In the genomic region with DNA sequence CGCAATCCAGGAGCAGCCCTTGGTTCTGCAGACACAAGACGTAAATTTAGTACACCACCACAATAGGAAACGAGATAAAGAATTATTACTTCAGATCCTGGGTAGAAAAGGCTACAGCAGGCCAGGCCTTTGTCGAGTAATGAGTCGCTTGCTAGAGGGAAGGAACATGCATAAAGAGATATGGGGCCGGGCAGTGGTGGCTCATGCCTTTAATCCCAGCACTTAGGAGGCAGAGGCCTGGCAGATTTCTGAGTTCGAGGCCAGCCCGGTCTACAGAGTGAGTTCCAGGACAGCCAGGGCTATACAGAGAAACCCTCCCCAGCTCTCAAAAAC, we compare ENCODE assay signal across 8 mouse cellular contexts. TPM values are rescaled to one million over a fixed set of nuclear protein-coding genes. Genes with fewer than 3 reads are reported as not detected.
A peak's percentile ranks its signal among the peaks of the same experiment; 100 is the strongest.
DNase-seq lines count a peak whose midpoint lies in the region; ATAC-seq and TF ChIP-seq lines count a peak whose summit lies in the region.

No protein-coding gene starts in this region.

- ATAC-seq in lung, embryonic 15.5 days (ENCODE audit: borderline replicate concordance, extremely low read depth, low FRiP score, low TSS enrichment): 0 out of 2 replicates have a peak, but pooled peaks have one; percentile 3
- peak; percentile 27 for ATAC-seq in erythroid progenitor cell, adult 5-6 weeks (replicated peaks; ENCODE audit: low FRiP score, poor library complexity, severe bottlenecking)
- ATAC-seq in limb, embryonic 12.5 days (ENCODE audit: insufficient number of reproducible peaks, insufficient read depth, low FRiP score, low TSS enrichment, low read depth): no peak

- TF ChIP-seq POLR2A in olfactory bulb, adult 2 months (IDR thresholded peaks at IDR 0.05; ENCODE audit: insufficient read depth, low read depth, low read length): no peak
- TF ChIP-seq POLR2A in thymus, adult 2 months (IDR thresholded peaks at IDR 0.05; ENCODE audit: control insufficient read depth, extremely low read depth, insufficient read depth, low read length, poor library complexity): no peak

- TF ChIP-seq CTCF in olfactory bulb, adult 2 months (IDR thresholded peaks at IDR 0.05; ENCODE audit: insufficient read depth, low read depth, low read length): no peak
- no peak for TF ChIP-seq CTCF in thymus, adult 2 months (IDR thresholded peaks at IDR 0.05; ENCODE audit: borderline replicate concordance, control insufficient read depth, extremely low read depth, insufficient read depth, low read length, poor library complexity)

- peak overlapping the region; percentile 90 for H3K4me2 ChIP-seq in lung, embryonic 15.5 days
- H3K4me2 ChIP-seq in limb, embryonic 12.5 days: peak overlapping the region; percentile 98

- 26% methylated on average over 8 of the region's 8 CpGs for WGBS in lung, embryonic 15.5 days
- 30% methylated on average over 8 of the region's 8 CpGs for WGBS in limb, embryonic 12.5 days
- 16% methylated on average over 8 of the region's 8 CpGs for WGBS in olfactory bulb, adult 2 months
- 45% methylated on average over 8 of the region's 8 CpGs for WGBS in thymus, adult 2 months

- no peaks in the 10 kb centered on the region for H3K27me3 ChIP-seq in lung, embryonic 15.5 days
- no peaks in the 10 kb centered on the region for H3K27me3 ChIP-seq in limb, embryonic 12.5 days
- H3K27me3 ChIP-seq in thymus, adult 2 months (ENCODE audit: control insufficient read depth, insufficient read depth, low read length): no peaks in the 10 kb centered on the region

- peak overlapping the region; percentile 82 for H3K4me3 ChIP-seq in lung, embryonic 15.5 days
- peak overlapping the region; percentile 99 for H3K4me3 ChIP-seq in limb, embryonic 12.5 days (replicated peaks)
- no peak overlapping the region; the same call in 1 of the 2 replicates for H3K4me3 ChIP-seq in olfactory bulb, adult 2 months (ENCODE audit: insufficient read depth, low read depth, low read length)
- H3K4me3 ChIP-seq in thymus, adult 2 months (ENCODE audit: control insufficient read depth, insufficient read depth, low read length): no peak overlapping the region

- no peaks in the 10 kb centered on the region for H3K9me3 ChIP-seq in lung, embryonic 15.5 days
- H3K9me3 ChIP-seq in limb, embryonic 12.5 days: no peaks in the 10 kb centered on the region

- peaks cover 28% of the 10 kb centered on the region for H3K36me3 ChIP-seq in lung, embryonic 15.5 days
- H3K36me3 ChIP-seq in limb, embryonic 12.5 days: peaks cover 35% of the 10 kb centered on the region
- peaks cover 4% of the 10 kb centered on the region for H3K36me3 ChIP-seq in thymus, adult 2 months (ENCODE audit: control insufficient read depth, insufficient read depth, low read length)

- DNase-seq in lung, postnatal 14 days: no peak
- DNase-seq in left cerebral cortex, postnatal 36 days (ENCODE audit: low spot score in 2 of 2): no peak
- no peak for DNase-seq in adrenal gland, adult (ENCODE audit: inconsistent age in 2 of 2, low spot score in 1 of 2)
- DNase-seq in thymus, adult 2 months: no peak

- peaks cover 28% of the 10 kb centered on the region for H3K4me1 ChIP-seq in lung, embryonic 15.5 days
- H3K4me1 ChIP-seq in limb, embryonic 12.5 days (replicated peaks): peaks cover 21% of the 10 kb centered on the region
- H3K4me1 ChIP-seq in olfactory bulb, adult 2 months (ENCODE audit: control insufficient read depth, insufficient read depth, low read length): peaks cover 11% of the 10 kb centered on the region
- H3K4me1 ChIP-seq in thymus, adult 2 months (replicated peaks; ENCODE audit: control insufficient read depth, insufficient read depth, low read length): peaks cover 9% of the 10 kb centered on the region

- peak overlapping the region; percentile 88; the same call in 1 of the 2 replicates for H3K9ac ChIP-seq in lung, embryonic 15.5 days
- H3K9ac ChIP-seq in limb, embryonic 12.5 days (replicated peaks): peak overlapping the region; percentile 94

- peak overlapping the region; percentile 49 for H3K27ac ChIP-seq in lung, embryonic 15.5 days
- peak overlapping the region; percentile 85 for H3K27ac ChIP-seq in limb, embryonic 12.5 days
- peak overlapping the region; percentile 66 for H3K27ac ChIP-seq in olfactory bulb, adult 2 months (ENCODE audit: insufficient read depth, low read depth, low read length)
- no peak overlapping the region for H3K27ac ChIP-seq in thymus, adult 2 months (ENCODE audit: control insufficient read depth, insufficient read depth, low read length)

- intact Hi-C loops in left cerebral cortex, postnatal 36 days (cut with DNase I): no loop called here

RNA-seq across cellular contexts. Expression of gene Dus1l, which starts 0.4 kb away (rescaled TPM):
- polyA plus RNA-seq in lung, embryonic 15.5 days (2015; fragmentation: Nextera tagmentation; extraction: Ambion mirVana): 84.3 and 90.4 TPM in 2 replicates
- total RNA-seq in erythroid progenitor cell, adult 5-6 weeks (2015; ENCODE audit: low replicate concordance): 46.1 and 62.0 TPM in 2 replicates
- 15.4 and 24.6 TPM in 2 replicates for total RNA-seq in erythroid progenitor cell, adult 5-6 weeks (2017; ENCODE audit: low replicate concordance)
- polyA plus RNA-seq in limb, embryonic 12.5 days (2016; fragmentation: Nextera tagmentation; extraction: Ambion mirVana): 73.4 and 77.6 TPM in 2 replicates
- not detected in 2 replicates for polyA plus RNA-seq in olfactory bulb, adult 2 months (2012; ENCODE audit: insufficient read depth, insufficient read length, low replicate concordance, missing spikeins)
- total RNA-seq in left cerebral cortex, postnatal 36 days (2021): 10 to 100 TPM; 39.4 to 42.4 TPM
- polyA plus RNA-seq in thymus, adult 2 months (2012; rRNA removed): 65.8 and 70.3 TPM in 2 replicates

RNA-seq across cellular contexts. Expression of gene Gps1, which starts 12.5 kb away (rescaled TPM):
- 205 and 213 TPM in 2 replicates for polyA plus RNA-seq in lung, embryonic 15.5 days (2015; fragmentation: Nextera tagmentation; extraction: Ambion mirVana)
- total RNA-seq in erythroid progenitor cell, adult 5-6 weeks (2015; ENCODE audit: low replicate concordance): 31.4 and 39.0 TPM in 2 replicates
- 17.6 and 19.9 TPM in 2 replicates for total RNA-seq in erythroid progenitor cell, adult 5-6 weeks (2017; ENCODE audit: low replicate concordance)
- polyA plus RNA-seq in limb, embryonic 12.5 days (2016; fragmentation: Nextera tagmentation; extraction: Ambion mirVana): 233 and 242 TPM in 2 replicates
- not detected in 2 replicates for polyA plus RNA-seq in olfactory bulb, adult 2 months (2012; ENCODE audit: insufficient read depth, insufficient read length, low replicate concordance, missing spikeins)
- total RNA-seq in left cerebral cortex, postnatal 36 days (2021): 100 to 1,000 TPM; 130 to 153 TPM
- 171 and 193 TPM in 2 replicates for polyA plus RNA-seq in thymus, adult 2 months (2012; rRNA removed)

RNA-seq across cellular contexts. Expression of gene Rfng, which starts 12.6 kb away (rescaled TPM):
- 35.4 and 38.3 TPM in 2 replicates for polyA plus RNA-seq in lung, embryonic 15.5 days (2015; fragmentation: Nextera tagmentation; extraction: Ambion mirVana)
- total RNA-seq in erythroid progenitor cell, adult 5-6 weeks (2015; ENCODE audit: low replicate concordance): 3.2 and 6.7 TPM in 2 replicates
- 0.91 and 1.3 TPM in 2 replicates for total RNA-seq in erythroid progenitor cell, adult 5-6 weeks (2017; ENCODE audit: low replicate concordance)
- 36.2 and 42.1 TPM in 2 replicates for polyA plus RNA-seq in limb, embryonic 12.5 days (2016; fragmentation: Nextera tagmentation; extraction: Ambion mirVana)
- not detected in 2 replicates for polyA plus RNA-seq in olfactory bulb, adult 2 months (2012; ENCODE audit: insufficient read depth, insufficient read length, low replicate concordance, missing spikeins)
- total RNA-seq in left cerebral cortex, postnatal 36 days (2021): 10 to 100 TPM; 63.7 to 65.9 TPM
- polyA plus RNA-seq in thymus, adult 2 months (2012; rRNA removed): 87.4 and 102 TPM in 2 replicates

RNA-seq across cellular contexts. Expression of gene Fasn, which starts 27.8 kb away (rescaled TPM):
- 49.0 and 53.2 TPM in 2 replicates for polyA plus RNA-seq in lung, embryonic 15.5 days (2015; fragmentation: Nextera tagmentation; extraction: Ambion mirVana)
- 3.2 and 16.3 TPM in 2 replicates for total RNA-seq in erythroid progenitor cell, adult 5-6 weeks (2015; ENCODE audit: low replicate concordance)
- 0.83 and 2.8 TPM in 2 replicates for total RNA-seq in erythroid progenitor cell, adult 5-6 weeks (2017; ENCODE audit: low replicate concordance)
- 70.3 and 79.1 TPM in 2 replicates for polyA plus RNA-seq in limb, embryonic 12.5 days (2016; fragmentation: Nextera tagmentation; extraction: Ambion mirVana)
- not detected in 2 replicates for polyA plus RNA-seq in olfactory bulb, adult 2 months (2012; ENCODE audit: insufficient read depth, insufficient read length, low replicate concordance, missing spikeins)
- 100 to 1,000 TPM; 182 to 190 TPM for total RNA-seq in left cerebral cortex, postnatal 36 days (2021)
- 973 and 1,776 TPM in 2 replicates for polyA plus RNA-seq in thymus, adult 2 months (2012; rRNA removed)

RNA-seq across cellular contexts. Expression of gene Hmga1b, which starts 34.0 kb away (rescaled TPM):
- polyA plus RNA-seq in lung, embryonic 15.5 days (2015; fragmentation: Nextera tagmentation; extraction: Ambion mirVana): 3.9 and 4.8 TPM in 2 replicates
- total RNA-seq in erythroid progenitor cell, adult 5-6 weeks (2015; ENCODE audit: low replicate concordance): 3.2 and 12.6 TPM in 2 replicates
- total RNA-seq in erythroid progenitor cell, adult 5-6 weeks (2017; ENCODE audit: low replicate concordance): 3.0 and 5.7 TPM in 2 replicates
- polyA plus RNA-seq in limb, embryonic 12.5 days (2016; fragmentation: Nextera tagmentation; extraction: Ambion mirVana): 6.4 and 8.4 TPM in 2 replicates
- polyA plus RNA-seq in olfactory bulb, adult 2 months (2012; ENCODE audit: insufficient read depth, insufficient read length, low replicate concordance, missing spikeins): not detected in 2 replicates
- 10 to 100 TPM; 23.4 to 34.8 TPM for total RNA-seq in left cerebral cortex, postnatal 36 days (2021)
- polyA plus RNA-seq in thymus, adult 2 months (2012; rRNA removed): 3.3 and 4.5 TPM in 2 replicates

Comparison
In these comparisons a context has a peak if more than half of its experiments do, and no peak if none do; other contexts are left out.
1. H3K4me3 ChIP-seq: peak in lung, embryonic 15.5 days (single experiment) and limb, embryonic 12.5 days (single experiment); none in olfactory bulb, adult 2 months (single experiment) and thymus, adult 2 months (single experiment).
2. RNA of gene Dus1l, which starts 0.4 kb away (polyA plus RNA-seq): 84.3 to 90.4 TPM in lung, embryonic 15.5 days, 73.4 to 77.6 TPM in limb, embryonic 12.5 days and 65.8 to 70.3 TPM in thymus, adult 2 months; not detected in olfactory bulb, adult 2 months; every median in the first group is over 10 times any median in the second.
3. RNA of gene Gps1, which starts 12.5 kb away (polyA plus RNA-seq): 233 to 242 TPM in limb, embryonic 12.5 days, 205 to 213 TPM in lung, embryonic 15.5 days and 171 to 193 TPM in thymus, adult 2 months; not detected in olfactory bulb, adult 2 months; every median in the first group is over 10 times any median in the second.